Mouse (Mus musculus): ENCODE data around the gene Mcm6.

GRCm38 (mm10) chr1:128282924-128283323, 76.5 kb downstream of the Mcm6 start:
- TF ChIP-seq FLI1 (IDR thresholded peaks at IDR 0.05; ENCODE audit: low read length): no peak
- no peak for TF ChIP-seq GATA1 (IDR thresholded peaks at IDR 0.05; ENCODE audit: borderline replicate concordance, low read length)

Measured in megakaryocyte, embryonic 14.5 days (primary cell).